Mouse (Mus musculus) ES-E14 (cell line): ENCODE results near the gene Pard3b. TPM values are rescaled to one million over a fixed set of nuclear protein-coding genes. Genes with fewer than 3 reads are reported as not detected.

Source experiments
- DNase-seq: peaks from one replicate; pipeline ENCODE4 v3.0.0-alpha.2; 2013; ENCODE audit warnings: low read depth, low spot score
- H3K27ac ChIP-seq: 2 replicates; pipeline ENCODE4 v1.5.1; 2012; ENCODE audit warnings: low read depth, mild to moderate bottlenecking, low read length, moderate library complexity, mixed read lengths; ENCODE audit not compliant: poor library complexity, insufficient read depth, severe bottlenecking
- H3K36me3 ChIP-seq: 2 replicates; pipeline ENCODE4 v1.6.1; 2012; ENCODE audit warnings: mild to moderate bottlenecking, low read length, moderate library complexity, mixed read lengths; ENCODE audit not compliant: control insufficient read depth, poor library complexity, insufficient read depth, severe bottlenecking
- H3K4me1 ChIP-seq, 2 experiments: fragments of 150-350 bp in 1 of 2; sonication (generic) in 1 of 2; 2 replicates each; pipeline ENCODE4 v1.6.1; 2012; ENCODE audit warnings: low read length in 2 of 2, mild to moderate bottlenecking in 1 of 2, mixed read lengths in 1 of 2; ENCODE audit not compliant: control insufficient read depth in 2 of 2, insufficient read depth in 2 of 2, poor library complexity in 1 of 2
- H3K4me3 ChIP-seq, 2 experiments: fragments of 150-350 bp in 1 of 2; sonication (generic) in 1 of 2; 2 replicates each; pipeline ENCODE4 v1.5.1; 2012; ENCODE audit warnings: low read length in 2 of 2, low read depth in 1 of 2, mild to moderate bottlenecking in 1 of 2, mixed read lengths in 1 of 2; ENCODE audit not compliant: insufficient read depth in 1 of 2, poor library complexity in 1 of 2, severe bottlenecking in 1 of 2
- H3K9ac ChIP-seq: 2 replicates; pipeline ENCODE4 v1.6.1; 2012; ENCODE audit warnings: low read depth, mild to moderate bottlenecking, low read length, mixed read lengths; ENCODE audit not compliant: poor library complexity, insufficient read depth, severe bottlenecking
- H3K9me3 ChIP-seq: fragments of 150-350 bp; sonication (generic); 2 replicates; pipeline ENCODE4 v1.6.1; 2012; ENCODE audit warnings: low read depth, mild to moderate bottlenecking, low read length; ENCODE audit not compliant: control insufficient read depth, insufficient read depth
- CHD2 ChIP-seq: IDR thresholded peaks from 2 replicates; pipeline ENCODE4 v1.6.1; 2014; ENCODE audit warnings: mild to moderate bottlenecking, low read depth, low read length, inconsistent platforms
- HCFC1 ChIP-seq: IDR thresholded peaks from 2 replicates; pipeline ENCODE4 v1.6.1; 2012; ENCODE audit warnings: low read length, inconsistent platforms, borderline replicate concordance; ENCODE audit not compliant: insufficient read depth
- MAFK ChIP-seq: IDR thresholded peaks from 2 replicates; pipeline ENCODE4 v1.6.1; 2014; ENCODE audit warnings: mild to moderate bottlenecking, low read depth, low read length, inconsistent platforms; ENCODE audit not compliant: insufficient read depth
- ZC3H11A ChIP-seq: IDR thresholded peaks from 2 replicates; pipeline ENCODE4 v1.6.1; 2012; ENCODE audit warnings: low read depth, mild to moderate bottlenecking, inconsistent platforms, low read length, borderline replicate concordance
- ZNF384 ChIP-seq: IDR thresholded peaks from 2 replicates; pipeline ENCODE4 v1.6.1; 2012; ENCODE audit warnings: low read depth, low read length, inconsistent platforms
- in situ Hi-C, 2 experiments: fragments of 600-800 bp; cut with MboI; formaldehyde crosslinking; loops; one replicate each; pipeline ENCODE4 v1.15.1; 2025; ENCODE audit warnings: low sequenced_read_pairs in 2 of 2, inconsistent platforms in 1 of 2; ENCODE audit not compliant: unreplicated experiment in 2 of 2
- total RNA-seq: library from RNA; depleted of rRNA; stranded (reverse); fragments of 300-350 nt; gene quantifications from 2 replicates; pipeline ENCODE4 v1.2.3, GENCODE M21; 2012

Gene Pard3b
- total RNA-seq, 1 experiment = 0.49 TPM

DNA sequence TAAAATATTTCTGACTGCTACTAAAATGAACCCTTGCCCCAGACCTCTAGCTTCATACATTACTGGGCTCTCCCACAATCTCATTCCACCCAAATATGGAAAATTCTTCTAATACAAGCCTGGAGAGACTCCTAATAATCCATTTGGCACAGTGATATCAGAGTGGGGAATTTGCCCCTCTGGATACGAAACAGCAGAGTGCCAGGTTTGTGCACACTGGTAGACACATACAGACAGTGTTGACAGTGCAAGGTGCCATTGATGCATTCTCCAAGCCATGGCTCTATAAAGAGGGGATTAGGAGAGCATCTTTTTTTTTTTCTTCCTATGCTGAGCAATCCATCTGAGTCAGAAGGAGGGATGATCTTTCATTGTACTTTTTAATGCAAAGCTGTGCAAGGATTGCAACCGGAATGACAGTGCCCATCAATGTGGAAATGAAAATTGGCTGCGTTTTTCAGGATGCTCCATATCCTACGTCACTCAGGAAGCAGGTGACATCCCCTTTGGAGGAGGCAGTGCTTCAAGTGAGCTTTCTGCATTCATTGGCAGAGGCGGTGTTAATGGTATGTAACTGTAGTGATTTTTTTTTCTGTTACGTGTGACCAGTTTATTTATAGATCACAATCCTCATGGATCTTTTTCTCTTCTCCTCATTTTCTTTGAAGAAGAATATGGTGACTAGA is 210.5 kb downstream of the Pard3b start:
- in situ Hi-C loops = no loop called here
- no peaks in the 10 kb centered on the region for H3K36me3 ChIP-seq

DNA sequence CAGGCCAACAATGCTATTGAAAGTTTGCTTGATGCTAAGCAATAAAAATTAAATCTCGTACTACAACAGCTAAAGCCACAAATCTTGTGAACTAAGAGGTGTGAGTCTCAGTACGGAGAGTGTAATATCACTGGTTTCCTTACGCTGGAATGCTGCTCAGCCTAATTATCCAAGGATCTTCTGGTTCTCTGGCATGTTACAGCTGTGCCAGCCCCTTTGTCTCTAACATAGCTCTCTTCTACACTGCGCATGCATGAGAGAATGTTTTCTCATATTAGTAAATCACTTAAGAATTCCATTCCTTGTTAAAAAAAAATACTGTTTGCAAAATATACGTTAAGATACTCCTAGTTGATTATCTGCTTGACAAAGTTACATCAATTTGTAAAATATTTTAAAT is 211.8 kb downstream of the Pard3b start:
- TF ChIP-seq ZC3H11A (no peak), MAFK (no peak), ZNF384 (no peak), HCFC1 (no peak), CHD2 (no peak)
- in situ Hi-C loops = no loop called here
- Histone ChIP-seq H3K27ac (no peak overlapping the region), H3K4me3 (no peak overlapping the region), H3K9ac (no peak overlapping the region), H3K36me3 (no peaks in the 10 kb centered on the region), H3K9me3 (no peaks in the 10 kb centered on the region), H3K4me1 (no peaks in the 10 kb centered on the region)
- no peak for DNase-seq

More for the DNA sequence above, 210.5 kb downstream of the Pard3b start:
- Histone ChIP-seq H3K9ac (no peak overlapping the region), H3K9me3 (no peaks in the 10 kb centered on the region), H3K4me1 (no peaks in the 10 kb centered on the region), H3K27ac (no peak overlapping the region), H3K4me3 (no peak overlapping the region)
- TF ChIP-seq MAFK = no peak
- no peak for TF ChIP-seq HCFC1
- no peak for DNase-seq

DNA sequence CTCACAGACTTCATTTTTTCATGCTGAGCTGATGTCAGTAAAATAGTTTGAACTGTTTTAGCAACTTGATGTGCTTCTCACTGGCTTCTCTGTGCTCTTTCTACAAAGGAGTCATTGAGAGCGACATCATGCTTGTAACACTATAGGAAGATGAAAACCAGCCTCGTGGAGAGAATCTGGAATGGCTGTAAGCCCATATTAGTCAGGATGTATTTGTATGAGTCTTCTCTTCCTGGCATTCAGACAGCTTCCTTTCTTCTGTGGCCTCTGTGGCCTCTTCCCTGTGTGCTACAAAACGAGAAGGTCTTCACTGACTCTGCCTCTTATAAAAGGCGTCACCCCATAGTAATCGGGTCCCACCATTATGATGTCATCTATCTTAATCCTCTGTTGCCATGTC is 212.6 kb downstream of the Pard3b start:
- H3K36me3 ChIP-seq = no peaks in the 10 kb centered on the region
- H3K4me1 ChIP-seq = no peaks in the 10 kb centered on the region
- H3K4me3 ChIP-seq = no peak overlapping the region
- DNase-seq = no peak
- H3K9ac ChIP-seq = no peak overlapping the region
- TF ChIP-seq CHD2 (no peak), MAFK (no peak), ZNF384 (no peak)
- no peaks in the 10 kb centered on the region for H3K9me3 ChIP-seq
- in situ Hi-C loops = no loop called here
- H3K27ac ChIP-seq = no peak overlapping the region

DNA sequence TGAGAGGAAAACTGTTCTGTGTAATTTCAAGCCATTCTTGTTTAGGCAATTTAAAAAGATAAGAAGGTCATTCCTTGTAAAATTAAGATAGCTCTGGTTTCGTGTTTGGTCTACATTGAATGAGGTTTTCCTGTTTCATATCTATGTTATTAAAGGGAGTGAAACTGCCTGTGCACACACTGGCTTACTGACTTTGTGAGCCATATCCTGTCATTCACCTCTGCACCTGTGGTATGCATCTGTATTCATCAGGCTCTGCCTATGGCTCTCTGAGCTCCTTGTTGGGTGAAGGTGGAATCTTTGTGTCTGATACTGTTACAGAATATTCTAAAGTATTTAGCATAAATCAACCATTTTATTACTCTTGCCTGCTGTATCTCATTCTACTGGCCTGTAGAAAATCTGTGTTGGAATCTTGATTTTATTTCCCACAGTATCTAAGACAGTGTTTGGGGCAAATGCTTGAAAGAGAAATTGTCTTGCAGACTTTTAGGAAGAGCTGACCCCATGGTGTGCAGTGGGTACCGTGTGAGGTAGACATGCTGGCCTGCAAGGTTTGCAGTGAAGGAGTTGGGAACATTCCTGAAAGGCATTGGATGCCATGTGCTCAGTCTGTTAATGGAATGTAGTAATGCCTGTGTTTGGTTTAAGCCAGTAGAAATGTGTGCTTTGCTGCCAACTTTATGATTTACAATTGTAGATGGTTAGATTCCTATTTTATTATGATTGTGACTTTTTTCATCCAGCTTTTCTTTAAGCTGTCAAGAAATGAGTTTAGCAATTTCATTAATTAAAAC is 228.9 kb downstream of the Pard3b start:
- in situ Hi-C loops = no loop called here
- Histone ChIP-seq H3K4me3 (no peak overlapping the region), H3K4me1 (no peaks in the 10 kb centered on the region)

More for the DNA sequence above, 228.9 kb downstream of the Pard3b start:
- no peak overlapping the region for H3K27ac ChIP-seq
- no peak for TF ChIP-seq CHD2
- TF ChIP-seq HCFC1 = no peak
- TF ChIP-seq ZC3H11A = no peak
- no peak for TF ChIP-seq MAFK
- no peak for TF ChIP-seq ZNF384
- no peaks in the 10 kb centered on the region for H3K9me3 ChIP-seq
- H3K9ac ChIP-seq = no peak overlapping the region
- H3K36me3 ChIP-seq = no peaks in the 10 kb centered on the region
- no peak for DNase-seq
